Mouse (Mus musculus) erythroblast, embryonic 14.5 days (primary cell): ENCODE measurements at regions not wholly inside any gene's neighbourhood (a gene's known extent, or its start where the extent isn't known, plus 50 kb on each side); places are given as distances from the start of the nearest gene placed in this dataset.

Source experiments
- H3K27me3 ChIP-seq: 2 replicates; pipeline ENCODE4 v1.6.1; 2012; ENCODE audit warnings: inconsistent platforms; ENCODE audit not compliant: control insufficient read depth
- H3K36me3 ChIP-seq: 2 replicates; pipeline ENCODE4 v1.6.1; 2012; ENCODE audit warnings: mild to moderate bottlenecking, inconsistent platforms; ENCODE audit not compliant: control insufficient read depth
- H3K4me1 ChIP-seq: 2 replicates; pipeline ENCODE4 v1.6.1; 2012; ENCODE audit warnings: inconsistent platforms; ENCODE audit not compliant: control insufficient read depth
- H3K4me3 ChIP-seq: replicated peaks from 2 replicates; pipeline ENCODE3; 2012; ENCODE audit warnings: moderate library complexity, mild to moderate bottlenecking, inconsistent platforms
- H3K9me3 ChIP-seq: 2 replicates; pipeline ENCODE4 v1.6.1; 2012; ENCODE audit warnings: low read length, inconsistent platforms, mixed read lengths; ENCODE audit not compliant: control insufficient read depth
- GATA1 ChIP-seq: IDR thresholded peaks from 2 replicates; pipeline ENCODE4 v1.6.1; 2012; ENCODE audit warnings: low read length, inconsistent platforms, mixed read lengths
- TAL1 ChIP-seq: IDR thresholded peaks from 3 replicates; pipeline ENCODE4 v1.6.1; 2012; ENCODE audit warnings: low read length, inconsistent platforms, mixed read lengths

DNA sequence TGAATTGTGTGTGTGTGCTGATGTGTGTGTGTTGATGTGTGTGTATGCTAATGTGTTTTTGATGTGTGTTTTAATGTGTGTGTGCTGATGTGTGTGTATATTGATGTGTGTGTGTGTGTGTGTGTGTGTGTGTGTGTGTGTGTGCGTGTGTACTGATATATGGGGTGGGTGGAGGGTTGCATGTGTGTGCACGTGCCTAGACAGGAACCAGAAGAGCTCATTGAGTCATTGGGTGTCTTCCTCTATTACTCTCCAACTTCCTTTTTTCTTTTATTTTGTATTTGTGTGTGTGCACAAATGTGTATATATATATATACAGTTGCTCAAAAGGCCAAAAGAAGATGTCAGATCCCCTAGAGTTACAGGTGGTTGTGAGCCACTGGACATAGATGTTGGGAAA is 73.4 kb upstream of the Gm12830 start:
- no peaks in the 10 kb centered on the region for H3K27me3 ChIP-seq
- no peaks in the 10 kb centered on the region for H3K9me3 ChIP-seq
- no peaks in the 10 kb centered on the region for H3K36me3 ChIP-seq
- no peaks in the 10 kb centered on the region for H3K4me1 ChIP-seq
- TF ChIP-seq GATA1, result no peak
- H3K4me3 ChIP-seq, result no peak overlapping the region

DNA sequence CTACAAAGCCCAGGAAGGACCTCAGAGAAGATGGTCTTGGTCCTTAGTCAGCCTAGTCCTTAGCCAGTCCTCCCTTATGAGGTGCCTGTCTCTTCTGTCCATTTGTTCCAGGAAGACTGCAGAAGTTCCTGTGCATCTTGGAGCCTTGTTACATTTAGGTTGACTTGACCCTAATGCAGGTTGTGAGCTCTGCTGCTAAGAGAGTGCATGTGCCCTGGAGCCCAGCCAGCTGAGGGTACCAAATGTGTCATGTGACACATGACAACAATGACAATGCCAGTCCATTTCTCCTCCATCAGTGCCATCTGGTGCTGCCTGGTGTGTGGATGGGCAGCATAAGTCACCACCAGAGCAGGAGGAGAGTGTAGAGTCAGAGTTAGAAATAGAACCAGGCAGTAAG is 61.7 kb upstream of the Gm12830 start:
- TF ChIP-seq GATA1 (no peak), TAL1 (no peak)
- H3K36me3 ChIP-seq, result no peaks in the 10 kb centered on the region
- no peaks in the 10 kb centered on the region for H3K9me3 ChIP-seq
- H3K27me3 ChIP-seq, result no peaks in the 10 kb centered on the region
- no peak overlapping the region for H3K4me3 ChIP-seq
- no peaks in the 10 kb centered on the region for H3K4me1 ChIP-seq

- no peak for TF ChIP-seq GATA1
- Histone ChIP-seq H3K9me3 (no peaks in the 10 kb centered on the region), H3K4me3 (no peak overlapping the region), H3K27me3 (no peaks in the 10 kb centered on the region), H3K4me1 (no peaks in the 10 kb centered on the region), H3K36me3 (no peaks in the 10 kb centered on the region)
These were observed 54.7 kb upstream of the Gm12830 start for GRCm38 (mm10) chr4:114766643-114767393.
